Mouse (Mus musculus) liver, postnatal 0 days (tissue): ENCODE measurements at regions not wholly inside any gene's neighbourhood (a gene's known extent, or its start where the extent isn't known, plus 50 kb on each side); places are given as distances from the start of the nearest gene placed in this dataset.

Experiments used
- CTCF ChIP-seq: sonication (generic); IDR thresholded peaks from 2 replicates; pipeline ENCODE4 v1.5.1; 2016; ENCODE audit warnings: antibody characterized with exemption, low read depth
- EP300 ChIP-seq: IDR thresholded peaks from 2 replicates; pipeline ENCODE4 v1.6.1; 2016; ENCODE audit warnings: antibody characterized with exemption, low read depth, mild to moderate bottlenecking

DNA sequence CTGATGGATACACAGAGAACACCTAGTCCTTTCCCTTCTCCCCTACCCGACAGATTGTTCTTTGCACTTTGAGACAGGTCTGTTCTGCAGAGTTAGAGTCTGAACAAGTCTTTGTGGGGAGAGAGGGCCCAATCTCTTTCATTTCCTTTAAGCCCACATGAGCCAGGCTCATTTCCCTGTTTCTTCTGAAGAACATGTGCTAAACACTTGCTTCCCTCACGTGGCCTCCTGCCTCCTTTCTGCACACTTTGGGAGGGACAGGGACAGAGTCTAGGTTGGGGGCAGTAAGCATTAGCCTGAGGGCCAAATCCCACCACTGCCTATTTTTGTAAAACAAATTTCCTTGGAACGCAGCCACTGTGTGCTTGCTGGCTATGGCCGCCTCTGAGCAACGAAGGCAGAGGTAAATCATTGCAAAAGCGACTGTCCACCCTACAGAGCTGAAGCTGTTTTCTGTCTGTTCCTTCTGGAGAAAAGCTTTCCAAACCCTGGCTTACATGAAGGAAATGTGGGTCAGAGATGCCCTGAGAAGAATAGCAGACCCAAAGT lies 170.6 kb upstream of the Kbtbd8 start:
- TF ChIP-seq CTCF (no peak), EP300 (no peak)
